Comparison of ENCODE assay signal across 9 mouse cellular contexts in genomic region chr9:97068201-97069095, GRCm38 (mm10). TPM values are rescaled to one million over a fixed set of nuclear protein-coding genes. Genes with fewer than 3 reads are reported as not detected.
DNase-seq lines count a peak whose midpoint lies in the region; ATAC-seq and TF ChIP-seq lines count a peak whose summit lies in the region.
"Had no signal": no experiment of that assay in that cellular context is flagged by ENCODE, and none has a peak within 500 bp of the region (broad histone marks: within the 10 kb centered on the region; RNA-seq: fewer than 3 reads in every experiment).

No protein-coding gene starts in this region.

- H3K9ac ChIP-seq in heart, postnatal 0 days (replicated peaks; ENCODE audit: low read depth, low read length) = no peak overlapping the region
- no peak overlapping the region for H3K9ac ChIP-seq in liver, adult 2 months (ENCODE audit: low read depth, low read length)
- H3K9ac ChIP-seq: embryonic facial prominence, embryonic 13.5 days had no signal

- TF ChIP-seq CTCF in heart, postnatal 0 days (IDR thresholded peaks at IDR 0.05; ENCODE audit: low read depth) = peak; percentile 89
- peak; percentile 65 for TF ChIP-seq CTCF in liver, adult 2 months (IDR thresholded peaks at IDR 0.05; ENCODE audit: low read depth, low read length)

- ATAC-seq in heart, postnatal 0 days (ENCODE audit: insufficient read depth, low read depth) = peak; percentile 66; the same call in 1 of the 2 replicates

- H3K9me3 ChIP-seq in forebrain, embryonic 10.5 days = no peaks in the 10 kb centered on the region
- no peaks in the 10 kb centered on the region for H3K9me3 ChIP-seq in heart, postnatal 0 days (replicated peaks; ENCODE audit: control insufficient read depth, low read length)
- H3K9me3 ChIP-seq: embryonic facial prominence, embryonic 13.5 days had no signal

- no peak for TF ChIP-seq POLR2A in liver, adult 2 months (IDR thresholded peaks at IDR 0.05; ENCODE audit: extremely low read depth, insufficient read depth, low read length)

- no peak overlapping the region for H3K4me3 ChIP-seq in forebrain, embryonic 10.5 days
- H3K4me3 ChIP-seq in heart, postnatal 0 days (ENCODE audit: low read depth, low read length) = no peak overlapping the region
- H3K4me3 ChIP-seq in liver, adult 2 months (ENCODE audit: insufficient read depth, low read depth, low read length) = no peak overlapping the region
- H3K4me3 ChIP-seq: embryonic facial prominence, embryonic 13.5 days had no signal

- WGBS in forebrain, embryonic 10.5 days = 58% methylated on average over 9 of the region's 9 CpGs
- WGBS in heart, postnatal 0 days = 50% methylated on average over 9 of the region's 9 CpGs
- WGBS in liver, adult 2 months = 52% methylated on average over 9 of the region's 9 CpGs

- H3K4me2 ChIP-seq in heart, postnatal 0 days (ENCODE audit: low read depth, low read length) = no peak overlapping the region
- H3K4me2 ChIP-seq: embryonic facial prominence, embryonic 13.5 days had no signal

- peaks cover 5% of the 10 kb centered on the region for H3K36me3 ChIP-seq in forebrain, embryonic 10.5 days (replicated peaks)
- peaks cover 4% of the 10 kb centered on the region; the same call in 1 of the 2 replicates for H3K36me3 ChIP-seq in heart, postnatal 0 days (replicated peaks; ENCODE audit: control insufficient read depth, insufficient read depth, low read length)
- no peaks in the 10 kb centered on the region for H3K36me3 ChIP-seq in liver, adult 2 months (ENCODE audit: control insufficient read depth, insufficient read depth, low read length)
- peaks cover 2% of the 10 kb centered on the region; the same call in 1 of the 2 replicates for H3K36me3 ChIP-seq in splenic B cell, adult 2 months (ENCODE audit: control insufficient read depth, insufficient read depth, low read length, poor library complexity, severe bottlenecking)
- H3K36me3 ChIP-seq: embryonic facial prominence, embryonic 13.5 days had no signal

- peaks cover 43% of the 10 kb centered on the region for H3K4me1 ChIP-seq in forebrain, embryonic 10.5 days
- H3K4me1 ChIP-seq in heart, postnatal 0 days (ENCODE audit: control insufficient read depth, insufficient read depth) = no peaks in the 10 kb centered on the region
- H3K4me1 ChIP-seq in liver, adult 2 months (ENCODE audit: control insufficient read depth, insufficient read depth, low read length) = no peaks in the 10 kb centered on the region; the same call in 1 of the 2 replicates

- H3K27ac ChIP-seq in forebrain, embryonic 10.5 days = no peak overlapping the region
- H3K27ac ChIP-seq in heart, postnatal 0 days (ENCODE audit: low read depth) = no peak overlapping the region
- H3K27ac ChIP-seq in liver, adult 2 months (replicated peaks; ENCODE audit: insufficient read depth, low read depth, low read length) = no peak overlapping the region
- H3K27ac ChIP-seq: embryonic facial prominence, embryonic 13.5 days had no signal

- H3K27me3 ChIP-seq in forebrain, embryonic 10.5 days (ENCODE audit: poor library complexity, severe bottlenecking) = no peaks in the 10 kb centered on the region
- H3K27me3 ChIP-seq in heart, postnatal 0 days (ENCODE audit: control insufficient read depth, insufficient read depth, low read length) = no peaks in the 10 kb centered on the region
- no peaks in the 10 kb centered on the region for H3K27me3 ChIP-seq in liver, adult 2 months (ENCODE audit: control insufficient read depth, insufficient read depth, low read length)
- H3K27me3 ChIP-seq in splenic B cell, adult 2 months (ENCODE audit: control insufficient read depth, insufficient read depth, low read length, poor library complexity, severe bottlenecking) = no peaks in the 10 kb centered on the region; the same call in 1 of the 2 replicates
- H3K27me3 ChIP-seq: embryonic facial prominence, embryonic 13.5 days had no signal

- no peaks in the 10 kb centered on the region for H3K79me2 ChIP-seq in liver, adult 2 months (ENCODE audit: control insufficient read depth, insufficient read depth, low read length)

- no peak for TF ChIP-seq EP300 in heart, postnatal 0 days (IDR thresholded peaks at IDR 0.05; ENCODE audit: low read depth)

- DNase-seq in CD8-positive naive resting alpha-beta T cell, adult 2 months (ENCODE audit: low read depth in 2 of 2, low spot score in 2 of 2) = peak; percentile 47 to 64
- DNase-seq in brain, embryonic 18.5 days (ENCODE audit: low read depth, low spot score) = peak; percentile 67
- DNase-seq in forebrain, embryonic 10.5 days (ENCODE audit: extremely low spot score, low spot score) = peak; percentile 83
- peak; percentile 83 for DNase-seq in heart, postnatal 0 days (ENCODE audit: low spot score)
- DNase-seq in kidney, postnatal 14 days = peak; percentile 87
- peak; percentile 68 for DNase-seq in liver, adult 2 months (ENCODE audit: extremely low read depth, low read depth, low spot score)
- peak; percentile 56 to 71 for DNase-seq in natural killer cell, adult 2 months (ENCODE audit: low spot score in 2 of 2)
- peak; percentile 81 for DNase-seq in splenic B cell, adult 2 months (ENCODE audit: low read depth, low spot score)

RNA-seq across cellular contexts. Expression of gene Slc25a36, which starts 42.5 kb away (rescaled TPM):
- 60.4 and 61.8 TPM in 2 replicates for polyA plus RNA-seq in forebrain, embryonic 10.5 days (2016; fragmentation: Nextera tagmentation; extraction: Ambion mirVana)
- 43.5 and 52.9 TPM in 2 replicates for total RNA-seq in heart, postnatal 0 days (2014; rRNA removed; ENCODE audit: low replicate concordance)
- polyA plus RNA-seq in heart, postnatal 0 days (2015; fragmentation: Nextera tagmentation; extraction: Ambion mirVana) = 25.9 and 26.7 TPM in 2 replicates
- total RNA-seq in liver, adult 2 months (2014; rRNA removed) = 8.3 and 10.9 TPM in 2 replicates
- 0.41 and 0.95 TPM in 2 replicates for polyA plus RNA-seq in liver, adult 2 months (2012; rRNA removed)

RNA-seq across cellular contexts. Expression of gene Spsb4, which starts 49.8 kb away (rescaled TPM):
- polyA plus RNA-seq in forebrain, embryonic 10.5 days (2016; fragmentation: Nextera tagmentation; extraction: Ambion mirVana) = 102 and 109 TPM in 2 replicates
- 36.4 and 72.4 TPM in 2 replicates for total RNA-seq in heart, postnatal 0 days (2014; rRNA removed; ENCODE audit: low replicate concordance)
- polyA plus RNA-seq in heart, postnatal 0 days (2015; fragmentation: Nextera tagmentation; extraction: Ambion mirVana) = 31.8 and 32.5 TPM in 2 replicates
- total RNA-seq in liver, adult 2 months (2014; rRNA removed) = 1.5 and 2.1 TPM in 2 replicates
- polyA plus RNA-seq in liver, adult 2 months (2012; rRNA removed) = 2.9 and 3.5 TPM in 2 replicates

Comparison
In these comparisons a context has a peak if more than half of its experiments do, and no peak if none do; other contexts are left out.
1. RNA of gene Slc25a36, which starts 42.5 kb away (polyA plus RNA-seq): 60.4 to 61.8 TPM in forebrain, embryonic 10.5 days and 25.9 to 26.7 TPM in heart, postnatal 0 days; 0.41 to 0.95 TPM in liver, adult 2 months; every median in the first group is over 10 times any median in the second.
2. Peak in every context shown above with its lines, with median percentiles within 50 percentile points of each other: DNase-seq.